Mouse (Mus musculus): Measurements from ENCODE around the gene Nbea.

DNA sequence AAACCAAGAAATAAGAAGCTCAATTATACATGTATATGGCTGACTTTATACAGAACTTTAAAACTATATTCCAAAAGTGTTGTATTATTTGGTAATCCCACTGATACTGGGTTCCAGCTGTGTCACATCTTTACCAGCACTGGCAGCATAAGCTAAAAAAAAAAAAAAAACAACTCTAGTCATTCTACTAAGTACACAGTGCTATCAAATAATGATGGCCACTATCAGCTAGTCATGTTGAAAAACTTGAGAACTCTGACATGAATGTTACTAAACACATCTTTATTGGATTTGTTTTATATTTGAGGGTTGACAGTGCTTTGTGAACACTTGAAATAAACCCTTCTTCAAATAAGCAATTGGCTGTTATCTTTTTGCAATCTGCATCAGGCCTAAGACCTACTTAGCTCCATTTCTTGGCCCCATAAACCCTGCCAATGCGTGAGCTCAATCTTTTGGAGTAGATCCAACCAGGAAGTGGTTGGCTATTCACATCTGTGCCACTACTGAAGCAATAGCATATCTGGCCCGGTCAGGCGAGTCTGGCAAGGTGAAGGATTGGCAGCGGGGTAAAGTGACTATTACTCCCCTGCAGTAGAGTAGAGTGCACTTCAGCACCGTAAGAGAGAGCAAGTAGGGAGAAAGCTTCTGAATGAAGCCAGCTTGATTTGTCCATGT, 137.7 kb downstream of the Nbea start:
- TF ChIP-seq CTCF (IDR thresholded peaks at IDR 0.05; ENCODE audit: low read depth, low read length), result no peak
- no peak for TF ChIP-seq GATA1 (IDR thresholded peaks at IDR 0.05; ENCODE audit: borderline replicate concordance, low read length)
- no peak for TF ChIP-seq TAL1 (conservative IDR thresholded peaks at IDR 0.05; ENCODE audit: low read depth, low read length)
- TF ChIP-seq GATA2 (IDR thresholded peaks at IDR 0.05; ENCODE audit: borderline replicate concordance, low read depth, low read length), result no peak
